Mouse (Mus musculus): ENCODE results near the gene Stxbp2. TPM values are rescaled to one million over a fixed set of nuclear protein-coding genes. Genes with fewer than 3 reads are reported as not detected.

The Stxbp2 gene
- total and polyA plus RNA-seq, 3 experiments: 181 to 514 (median 287) TPM

- TF ChIP-seq TAL1 (conservative IDR thresholded peaks at IDR 0.05; ENCODE audit: low read depth, low read length) (no peak), CTCF (IDR thresholded peaks at IDR 0.05; ENCODE audit: low read depth, low read length) (no peak), GATA2 (IDR thresholded peaks at IDR 0.05; ENCODE audit: borderline replicate concordance, low read depth, low read length) (no peak), GATA1 (IDR thresholded peaks at IDR 0.05; ENCODE audit: borderline replicate concordance, low read length) (no peak), POLR2AphosphoS5 (IDR thresholded peaks at IDR 0.05; ENCODE audit: insufficient replicate concordance, low read depth, low read length) (no peak)
- no peak overlapping the region for H3K4me3 ChIP-seq (ENCODE audit: low read depth, low read length)
- no peak for ATAC-seq (ENCODE audit: extremely low read depth, insufficient number of reproducible peaks, low FRiP score, poor library complexity, severe bottlenecking)
Measured at GRCm38 (mm10) chr8:3593470-3593869, 37.3 kb upstream of the Stxbp2 start.

GRCm38 (mm10) chr8:3594466-3594865, 36.3 kb upstream of the Stxbp2 start:
- Histone ChIP-seq H3K27me3 (ENCODE audit: insufficient read depth, low read length) (peaks cover 21% of the 10 kb centered on the region), H3K4me1 (ENCODE audit: insufficient read depth, low read depth, low read length) (peaks cover 19% of the 10 kb centered on the region), H3K36me3 (replicated peaks) (no peaks in the 10 kb centered on the region), H3K9me3 (replicated peaks) (no peaks in the 10 kb centered on the region), H3K4me3 (ENCODE audit: low read depth, low read length) (no peak overlapping the region)
- no peak for DNase-seq (ENCODE audit: low spot score)
- ATAC-seq (ENCODE audit: extremely low read depth, insufficient number of reproducible peaks, low FRiP score, poor library complexity, severe bottlenecking): no peak
- TF ChIP-seq GATA2 (IDR thresholded peaks at IDR 0.05; ENCODE audit: borderline replicate concordance, low read depth, low read length): no peak
- TF ChIP-seq POLR2AphosphoS5 (IDR thresholded peaks at IDR 0.05; ENCODE audit: insufficient replicate concordance, low read depth, low read length): no peak
- TF ChIP-seq GATA1 (IDR thresholded peaks at IDR 0.05; ENCODE audit: borderline replicate concordance, low read length): no peak
- no peak for TF ChIP-seq CTCF (IDR thresholded peaks at IDR 0.05; ENCODE audit: low read depth, low read length)
- TF ChIP-seq TAL1 (conservative IDR thresholded peaks at IDR 0.05; ENCODE audit: low read depth, low read length): no peak

More at GRCm38 (mm10) chr8:3593470-3593869, 37.3 kb upstream of the Stxbp2 start:
- Histone ChIP-seq H3K9me3 (replicated peaks) (no peaks in the 10 kb centered on the region), H3K27me3 (ENCODE audit: insufficient read depth, low read length) (peaks cover 17% of the 10 kb centered on the region), H3K4me1 (ENCODE audit: insufficient read depth, low read depth, low read length) (peaks cover 9% of the 10 kb centered on the region), H3K36me3 (replicated peaks) (no peaks in the 10 kb centered on the region)
- DNase-seq (ENCODE audit: low spot score): no peak

- Histone ChIP-seq H3K27me3 (ENCODE audit: insufficient read depth, low read length) (peaks cover 33% of the 10 kb centered on the region), H3K36me3 (replicated peaks) (no peaks in the 10 kb centered on the region), H3K4me1 (ENCODE audit: insufficient read depth, low read depth, low read length) (peaks cover 19% of the 10 kb centered on the region), H3K9me3 (replicated peaks) (no peaks in the 10 kb centered on the region), H3K4me3 (ENCODE audit: low read depth, low read length) (no peak overlapping the region)
- DNase-seq (ENCODE audit: low spot score): no peak
- no peak for ATAC-seq (ENCODE audit: extremely low read depth, insufficient number of reproducible peaks, low FRiP score, poor library complexity, severe bottlenecking)
- no peak for TF ChIP-seq GATA1 (IDR thresholded peaks at IDR 0.05; ENCODE audit: borderline replicate concordance, low read length)
- TF ChIP-seq TAL1 (conservative IDR thresholded peaks at IDR 0.05; ENCODE audit: low read depth, low read length): no peak
- no peak for TF ChIP-seq POLR2AphosphoS5 (IDR thresholded peaks at IDR 0.05; ENCODE audit: insufficient replicate concordance, low read depth, low read length)
Measured at GRCm38 (mm10) chr8:3598054-3598453, 32.7 kb upstream of the Stxbp2 start.

GRCm38 (mm10) chr8:3599219-3599618, 31.5 kb upstream of the Stxbp2 start:
- no peaks in the 10 kb centered on the region for H3K9me3 ChIP-seq (replicated peaks)
- no peak for TF ChIP-seq GATA2 (IDR thresholded peaks at IDR 0.05; ENCODE audit: borderline replicate concordance, low read depth, low read length)
- no peak for TF ChIP-seq GATA1 (IDR thresholded peaks at IDR 0.05; ENCODE audit: borderline replicate concordance, low read length)
- TF ChIP-seq POLR2AphosphoS5 (IDR thresholded peaks at IDR 0.05; ENCODE audit: insufficient replicate concordance, low read depth, low read length): no peak
- no peak for TF ChIP-seq CTCF (IDR thresholded peaks at IDR 0.05; ENCODE audit: low read depth, low read length)
- TF ChIP-seq TAL1 (conservative IDR thresholded peaks at IDR 0.05; ENCODE audit: low read depth, low read length): no peak
- H3K4me1 ChIP-seq (ENCODE audit: insufficient read depth, low read depth, low read length): peaks cover 19% of the 10 kb centered on the region
- no peak for DNase-seq (ENCODE audit: low spot score)
- no peak for ATAC-seq (ENCODE audit: extremely low read depth, insufficient number of reproducible peaks, low FRiP score, poor library complexity, severe bottlenecking)
- no peak overlapping the region for H3K4me3 ChIP-seq (ENCODE audit: low read depth, low read length)
- H3K36me3 ChIP-seq (replicated peaks): no peaks in the 10 kb centered on the region
- peaks cover 38% of the 10 kb centered on the region for H3K27me3 ChIP-seq (ENCODE audit: insufficient read depth, low read length)

- DNase-seq (ENCODE audit: low spot score) (no peak), ATAC-seq (ENCODE audit: extremely low read depth, insufficient number of reproducible peaks, low FRiP score, poor library complexity, severe bottlenecking) (no peak)
- TF ChIP-seq TAL1 (conservative IDR thresholded peaks at IDR 0.05; ENCODE audit: low read depth, low read length): no peak
- no peak for TF ChIP-seq CTCF (IDR thresholded peaks at IDR 0.05; ENCODE audit: low read depth, low read length)
- no peak for TF ChIP-seq POLR2AphosphoS5 (IDR thresholded peaks at IDR 0.05; ENCODE audit: insufficient replicate concordance, low read depth, low read length)
- TF ChIP-seq GATA2 (IDR thresholded peaks at IDR 0.05; ENCODE audit: borderline replicate concordance, low read depth, low read length): no peak
- TF ChIP-seq GATA1 (IDR thresholded peaks at IDR 0.05; ENCODE audit: borderline replicate concordance, low read length): no peak
- H3K4me3 ChIP-seq (ENCODE audit: low read depth, low read length): no peak overlapping the region
- peaks cover 19% of the 10 kb centered on the region for H3K4me1 ChIP-seq (ENCODE audit: insufficient read depth, low read depth, low read length)
- H3K27me3 ChIP-seq (ENCODE audit: insufficient read depth, low read length): peaks cover 42% of the 10 kb centered on the region
- no peaks in the 10 kb centered on the region for H3K9me3 ChIP-seq (replicated peaks)
- H3K36me3 ChIP-seq (replicated peaks): no peaks in the 10 kb centered on the region
Measured at GRCm38 (mm10) chr8:3600401-3600800, 30.4 kb upstream of the Stxbp2 start.

- peaks cover 15% of the 10 kb centered on the region for H3K36me3 ChIP-seq (replicated peaks)
- no peaks in the 10 kb centered on the region for H3K9me3 ChIP-seq (replicated peaks)
- peaks cover 33% of the 10 kb centered on the region for H3K27me3 ChIP-seq (ENCODE audit: insufficient read depth, low read length)
- ATAC-seq (ENCODE audit: extremely low read depth, insufficient number of reproducible peaks, low FRiP score, poor library complexity, severe bottlenecking) (no peak), DNase-seq (ENCODE audit: low spot score) (no peak)
- TF ChIP-seq POLR2AphosphoS5 (IDR thresholded peaks at IDR 0.05; ENCODE audit: insufficient replicate concordance, low read depth, low read length): no peak
- TF ChIP-seq TAL1 (conservative IDR thresholded peaks at IDR 0.05; ENCODE audit: low read depth, low read length): no peak
- no peak for TF ChIP-seq GATA1 (IDR thresholded peaks at IDR 0.05; ENCODE audit: borderline replicate concordance, low read length)
- TF ChIP-seq GATA2 (IDR thresholded peaks at IDR 0.05; ENCODE audit: borderline replicate concordance, low read depth, low read length): no peak
- no peak for TF ChIP-seq CTCF (IDR thresholded peaks at IDR 0.05; ENCODE audit: low read depth, low read length)
- peaks cover 25% of the 10 kb centered on the region for H3K4me1 ChIP-seq (ENCODE audit: insufficient read depth, low read depth, low read length)
- no peak overlapping the region for H3K4me3 ChIP-seq (ENCODE audit: low read depth, low read length)
Measured at GRCm38 (mm10) chr8:3603439-3603838, 27.3 kb upstream of the Stxbp2 start.

Data from G1E (cell line).